Mouse (Mus musculus) lung, postnatal 14 days (tissue): Measurements from ENCODE around the gene Ppp1r10.

Source experiments
- DNase-seq: peaks from one replicate; pipeline ENCODE4 v3.0.0; 2021

The Ppp1r10 gene

GRCm38 (mm10) chr17:35903343-35903991 is 12.8 kb upstream of the Ppp1r10 start:
- DNase-seq: peak; percentile 77

- no peak for DNase-seq
These were observed 12.3 kb upstream of the Ppp1r10 start for GRCm38 (mm10) chr17:35903992-35904355.

DNA sequence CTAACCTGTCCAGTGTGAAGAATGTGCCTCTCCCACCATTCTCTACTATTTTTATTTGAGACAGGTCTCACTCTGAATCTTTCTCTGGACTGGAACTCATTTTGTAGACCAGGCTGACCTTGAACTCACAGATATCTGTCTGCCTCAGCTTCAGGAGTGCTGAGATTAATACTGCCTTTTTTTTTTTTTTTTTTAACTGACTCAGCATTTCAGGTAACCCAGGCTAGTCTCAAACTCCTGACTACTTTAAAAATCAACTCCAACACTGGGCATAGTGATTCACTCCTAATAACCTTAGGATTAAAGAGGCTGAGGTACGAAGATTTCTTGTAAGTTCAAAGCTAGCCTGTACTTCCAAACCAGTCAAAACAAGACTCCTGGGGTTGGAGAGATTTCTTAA is 10.6 kb upstream of the Ppp1r10 start:
- no peak for DNase-seq

DNA sequence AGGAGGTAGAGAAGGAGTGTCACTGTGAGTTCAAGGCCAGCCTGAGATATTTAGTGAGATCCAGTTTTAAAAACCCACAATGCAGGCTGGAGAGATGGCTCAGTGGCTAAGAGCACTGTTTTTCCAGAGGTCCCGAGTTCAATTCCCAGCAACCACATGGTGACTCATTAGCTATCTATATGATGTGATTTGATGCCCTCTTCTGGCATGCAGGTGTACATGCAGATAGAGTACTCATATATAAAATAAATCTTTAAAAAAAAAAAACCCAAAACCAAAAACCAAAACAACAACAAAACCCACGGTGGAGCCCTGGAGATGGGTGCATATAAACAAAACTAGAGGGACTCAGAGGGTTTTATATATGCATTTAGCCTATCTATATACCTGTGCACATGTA is 8.6 kb upstream of the Ppp1r10 start:
- DNase-seq: no peak

- no peak for DNase-seq
These were observed 6.9 kb upstream of the Ppp1r10 start for GRCm38 (mm10) chr17:35909186-35909918.

DNA sequence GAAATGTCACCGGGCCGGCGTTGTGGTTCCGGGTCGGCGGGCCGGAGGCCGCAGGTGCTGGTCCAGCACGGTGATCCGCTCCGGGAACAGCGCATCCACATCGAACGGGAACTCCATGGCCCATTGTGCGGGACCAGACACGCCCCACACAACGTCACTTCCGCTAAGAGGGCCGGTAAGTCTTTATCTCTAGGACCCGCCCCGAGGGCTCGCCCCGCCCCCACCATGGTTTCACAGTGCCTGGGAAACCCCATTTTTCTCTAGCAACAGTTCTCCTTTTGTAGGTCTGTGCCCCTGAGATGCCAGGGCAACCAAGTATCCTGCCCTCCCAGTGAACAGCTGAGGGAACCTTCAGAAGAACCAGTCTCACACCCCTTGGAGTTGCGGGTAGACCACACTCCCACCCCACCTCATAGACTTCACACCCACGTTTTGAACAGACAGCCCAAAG is 6.3 kb upstream of the Ppp1r10 start, which contains the start of gene Atat1:
Gene Atat1, minus strand, starts transcription at position 157 of the 451 bp plus-strand sequence.
- DNase-seq: peak; percentile 98

DNA sequence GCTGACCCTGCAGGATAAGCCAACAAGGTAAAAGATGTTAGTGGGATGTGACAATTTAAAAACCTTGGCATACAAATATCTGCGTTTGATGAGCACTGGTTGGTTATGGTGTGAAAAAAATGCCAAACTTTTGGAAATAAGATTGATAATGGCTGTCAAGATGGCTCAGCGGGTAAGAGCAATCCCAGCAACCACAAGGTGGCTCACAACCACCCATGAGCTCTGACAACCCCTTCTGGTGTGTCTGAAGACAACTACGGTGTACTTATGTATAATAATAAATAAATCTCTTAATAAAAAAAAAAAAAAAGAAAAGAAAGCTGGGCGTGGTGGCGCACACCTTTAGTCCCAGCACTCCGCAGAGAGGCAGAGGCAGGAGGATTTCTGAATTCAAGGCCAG is 1.3 kb upstream of the Ppp1r10 start:
- DNase-seq: no peak

GRCm38 (mm10) chr17:35915538-35916296 is 517 bp upstream of the Ppp1r10 start:
- DNase-seq: no peak

- DNase-seq: peak; percentile 43
These were observed 869 bp downstream of the Ppp1r10 start for GRCm38 (mm10) chr17:35917143-35917462.

DNA sequence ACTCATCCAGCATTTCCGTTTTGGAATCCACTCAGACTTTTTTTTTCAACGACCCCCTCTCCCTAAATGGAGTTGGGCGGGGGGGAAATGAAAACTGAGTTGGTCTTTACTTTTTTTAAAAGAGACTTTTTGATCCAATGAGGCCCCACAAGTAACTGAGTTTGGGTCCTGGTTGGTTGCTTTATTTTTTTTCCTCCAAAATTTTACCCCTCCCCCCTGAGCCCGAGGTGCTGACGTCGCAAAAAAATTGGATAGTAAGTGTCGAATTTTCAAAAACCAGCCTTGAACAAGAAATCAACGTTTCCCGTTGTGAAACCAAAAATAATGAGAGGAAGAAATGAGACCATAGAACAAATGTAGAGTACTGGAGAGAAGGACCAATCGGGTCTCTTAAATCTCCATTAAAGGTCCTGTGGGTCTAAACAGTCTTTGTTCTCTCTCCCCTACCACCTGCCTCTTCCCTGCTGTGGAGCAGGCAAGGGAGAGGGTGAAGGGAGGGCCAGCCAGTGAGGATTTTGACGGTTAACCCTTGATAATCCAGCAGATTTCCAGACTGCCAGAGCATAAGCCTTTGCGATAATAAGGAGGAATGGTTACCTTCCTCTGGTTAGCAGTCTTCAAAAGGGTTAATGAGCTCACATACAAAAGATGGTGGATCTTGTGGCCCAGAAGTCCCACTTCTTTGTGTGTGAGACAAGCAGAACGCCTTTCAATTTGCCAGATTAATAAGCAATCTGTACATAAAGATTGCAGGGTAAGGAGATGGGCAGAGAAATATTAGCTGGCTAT is 1.4 kb downstream of the Ppp1r10 start:
- peak; percentile 44 for DNase-seq

DNA sequence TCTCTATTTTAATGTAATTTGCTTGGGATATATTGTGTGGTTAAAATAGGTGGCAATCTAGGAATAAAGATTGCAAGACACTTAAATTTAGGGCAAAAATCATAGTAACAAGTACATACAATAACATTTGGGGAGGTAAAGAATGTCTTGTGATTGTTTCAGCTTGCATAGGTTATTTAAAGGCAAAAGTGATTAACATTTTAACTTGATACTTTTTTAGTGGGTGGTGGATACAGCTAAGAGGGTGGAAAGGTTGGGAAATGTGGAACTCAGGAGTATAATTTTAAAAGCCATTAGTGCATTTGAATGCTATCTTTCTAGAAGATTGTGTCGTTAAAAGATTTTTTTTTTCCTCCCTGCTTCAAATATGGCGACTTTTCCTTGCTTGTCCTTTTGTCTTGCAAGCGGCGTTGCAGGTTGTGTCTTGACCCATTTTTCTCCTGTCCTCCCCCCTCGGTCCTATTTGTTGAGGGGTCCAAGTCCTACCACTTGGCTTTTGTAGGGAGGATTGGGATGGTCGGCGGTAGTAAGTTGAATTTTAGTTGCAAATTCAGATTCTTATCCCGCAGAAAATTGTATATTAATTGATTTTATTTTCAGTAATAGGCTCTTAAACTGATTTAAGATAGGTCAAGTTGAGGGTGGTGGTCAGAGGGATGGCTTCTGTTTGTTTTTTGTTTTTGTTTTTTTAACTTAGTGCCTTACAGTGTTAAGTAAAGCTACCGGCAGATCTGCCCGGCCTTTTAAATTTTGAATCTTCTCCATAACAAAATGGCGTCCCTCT is 2.2 kb downstream of the Ppp1r10 start:
- peak; percentile 49 for DNase-seq

DNA sequence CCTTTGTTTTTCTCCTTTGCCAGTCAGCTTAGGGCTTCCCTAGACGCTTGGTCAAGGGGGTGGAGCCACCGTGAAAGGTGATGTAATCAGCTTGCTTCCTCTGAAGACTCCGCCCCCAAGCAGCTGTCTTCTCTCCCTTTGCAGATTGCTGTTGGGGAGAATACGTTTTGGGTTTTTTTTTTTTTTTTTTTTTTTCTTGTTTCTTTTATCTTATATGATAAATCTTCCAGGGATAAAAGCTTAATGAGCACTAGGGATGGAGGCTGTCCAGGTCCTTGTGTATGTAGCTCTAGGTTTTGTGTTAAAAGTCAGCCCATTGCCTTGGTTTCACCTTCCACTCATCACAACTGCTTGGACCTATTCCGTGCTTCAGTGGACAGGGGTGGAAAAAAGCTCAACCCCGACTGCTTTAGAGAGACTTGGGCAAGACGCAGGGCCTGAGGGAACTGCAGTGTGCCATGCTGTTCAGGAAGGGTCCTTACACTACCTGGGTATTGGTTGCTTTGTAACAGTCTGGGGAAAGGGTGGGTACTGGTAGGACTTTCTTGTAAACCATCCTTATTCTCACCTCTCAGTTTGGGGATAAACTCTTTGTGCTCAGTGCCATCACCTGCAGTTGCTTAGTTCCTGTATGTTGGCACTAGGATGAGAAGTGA is 3.0 kb downstream of the Ppp1r10 start:
- DNase-seq: peak; percentile 97

GRCm38 (mm10) chr17:35919864-35920301 is 3.6 kb downstream of the Ppp1r10 start:
- DNase-seq: no peak

GRCm38 (mm10) chr17:35920384-35920783 is 4.2 kb downstream of the Ppp1r10 start:
- DNase-seq: no peak

DNA sequence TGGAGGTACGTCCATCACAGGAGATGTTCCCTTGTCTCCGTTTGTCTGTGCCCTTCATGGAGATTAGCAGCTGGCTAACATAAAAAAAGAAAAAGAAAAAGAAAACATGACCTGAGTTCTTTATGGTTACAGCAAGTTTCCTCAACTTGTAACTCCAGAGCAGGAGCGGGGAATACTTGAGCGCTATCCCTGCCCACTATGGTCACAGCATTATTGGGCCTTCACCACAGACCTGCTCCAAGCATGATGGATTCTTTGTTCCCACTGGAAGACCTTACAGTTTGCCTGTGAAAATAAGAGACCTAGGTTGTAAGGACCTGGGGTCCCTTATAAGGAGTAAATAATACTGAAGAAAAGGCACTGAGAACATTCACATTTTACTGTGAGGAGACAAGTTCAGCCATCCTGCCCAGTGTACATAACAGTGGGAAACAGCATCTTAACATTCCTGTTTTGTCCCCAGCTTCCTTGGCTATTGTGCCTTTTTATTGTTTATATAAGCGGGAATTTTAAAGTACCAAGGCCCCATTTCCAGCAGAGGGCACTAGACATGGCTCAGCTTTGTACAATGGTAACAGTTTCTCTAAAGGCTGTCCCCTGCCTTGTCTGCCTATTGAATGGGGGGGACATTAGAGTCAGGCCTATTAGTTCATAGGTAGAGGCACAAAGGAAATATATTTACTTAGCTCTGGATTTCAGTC is 4.8 kb downstream of the Ppp1r10 start:
- peak; percentile 51 for DNase-seq

DNA sequence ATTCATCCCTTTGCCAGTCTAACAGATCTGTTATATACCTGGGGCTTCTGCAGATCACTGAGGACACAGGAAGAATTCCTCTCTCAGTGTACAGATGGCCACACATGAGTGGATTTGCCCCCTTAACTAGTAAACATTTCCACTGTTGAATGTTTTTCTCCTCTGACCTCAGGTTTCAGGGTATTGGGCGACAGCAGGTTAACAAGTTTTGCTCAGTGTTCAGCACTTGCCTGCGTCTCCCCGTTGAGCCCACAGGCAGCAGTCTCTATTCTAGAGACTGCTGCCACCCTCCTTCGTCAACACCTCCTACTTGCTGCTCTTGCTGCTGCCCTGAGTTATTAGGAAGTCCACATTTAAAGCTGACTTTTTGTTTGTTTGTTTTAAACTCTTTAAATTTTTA is 5.5 kb downstream of the Ppp1r10 start:
- no peak for DNase-seq

GRCm38 (mm10) chr17:35922566-35922965 is 6.3 kb downstream of the Ppp1r10 start:
- no peak for DNase-seq

- DNase-seq: no peak
These were observed 7.0 kb downstream of the Ppp1r10 start for GRCm38 (mm10) chr17:35923281-35923680.

GRCm38 (mm10) chr17:35927471-35927870 is 11.2 kb downstream of the Ppp1r10 start:
- no peak for DNase-seq

DNA sequence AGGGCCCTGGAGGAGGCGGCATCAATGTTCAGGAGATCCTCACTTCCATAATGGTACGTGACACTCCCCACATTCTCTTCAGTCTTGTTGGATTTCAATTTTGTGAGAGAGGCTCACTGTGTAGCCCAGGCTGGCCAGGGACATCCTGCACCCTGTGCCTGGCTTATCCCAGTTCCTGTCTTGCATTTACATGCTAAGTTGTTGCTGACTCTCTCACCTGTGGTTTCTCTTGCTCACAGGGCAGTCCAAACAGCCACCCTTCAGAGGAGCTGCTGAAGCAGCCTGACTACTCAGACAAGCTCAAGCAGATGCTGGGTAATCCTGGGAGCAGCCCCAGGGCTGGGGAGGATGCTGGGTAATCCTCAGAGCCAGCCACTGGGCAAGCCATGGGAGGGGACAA is 13.3 kb downstream of the Ppp1r10 start:
- no peak for DNase-seq

GRCm38 (mm10) chr17:35930627-35931026 is 14.4 kb downstream of the Ppp1r10 start:
- no peak for DNase-seq
